Mouse (Mus musculus): ENCODE measurements around the gene Dync1li2. TPM values are rescaled to one million over a fixed set of nuclear protein-coding genes. Genes with fewer than 3 reads are reported as not detected.

The Dync1li2 gene
- 106 and 111 TPM in 2 replicates for polyA plus RNA-seq (2012; rRNA removed)

DNA sequence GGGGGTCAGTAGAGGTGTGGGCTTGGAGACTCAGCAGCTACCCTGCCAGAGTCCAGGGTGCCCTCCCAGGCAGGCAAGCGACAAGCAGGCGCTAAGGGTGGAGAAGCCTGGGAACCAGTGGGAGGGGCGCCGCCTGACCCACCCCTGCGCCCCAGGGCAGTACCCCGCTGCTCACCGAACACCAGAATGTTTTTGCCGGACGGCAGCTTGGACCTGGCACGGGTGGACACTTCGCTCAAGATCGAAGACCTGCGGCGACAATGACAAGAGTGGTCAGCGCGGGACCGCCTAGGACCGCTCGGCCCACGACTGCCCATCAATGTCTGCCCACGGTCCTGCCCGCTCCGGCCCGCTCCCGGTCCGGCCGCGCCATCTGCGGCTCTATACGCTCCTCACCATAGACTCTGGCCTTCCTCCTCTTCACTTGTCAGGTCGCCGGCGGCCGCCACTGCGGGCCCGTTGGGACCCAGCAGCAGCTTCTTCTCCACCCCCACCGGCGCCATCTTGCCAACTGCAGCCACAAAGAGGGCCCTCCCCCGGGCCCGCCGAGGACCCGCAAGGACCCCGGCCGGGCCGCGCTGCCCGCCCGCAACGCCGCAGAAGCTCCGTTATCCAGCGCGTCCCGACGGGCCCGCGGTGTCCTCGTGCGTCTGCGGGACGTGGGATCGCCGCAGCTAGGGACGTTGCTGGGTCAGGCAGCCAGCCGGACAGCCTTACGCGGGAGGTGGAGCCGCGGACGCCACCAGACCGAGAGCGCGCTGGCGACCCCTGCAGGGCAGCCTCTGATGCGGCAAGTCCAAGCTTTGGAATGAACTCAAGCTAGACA is at the start of gene Dync1li2:
Gene Dync1li2, minus strand, starts transcription at position 749 of the 826 bp plus-strand sequence.

DNA sequence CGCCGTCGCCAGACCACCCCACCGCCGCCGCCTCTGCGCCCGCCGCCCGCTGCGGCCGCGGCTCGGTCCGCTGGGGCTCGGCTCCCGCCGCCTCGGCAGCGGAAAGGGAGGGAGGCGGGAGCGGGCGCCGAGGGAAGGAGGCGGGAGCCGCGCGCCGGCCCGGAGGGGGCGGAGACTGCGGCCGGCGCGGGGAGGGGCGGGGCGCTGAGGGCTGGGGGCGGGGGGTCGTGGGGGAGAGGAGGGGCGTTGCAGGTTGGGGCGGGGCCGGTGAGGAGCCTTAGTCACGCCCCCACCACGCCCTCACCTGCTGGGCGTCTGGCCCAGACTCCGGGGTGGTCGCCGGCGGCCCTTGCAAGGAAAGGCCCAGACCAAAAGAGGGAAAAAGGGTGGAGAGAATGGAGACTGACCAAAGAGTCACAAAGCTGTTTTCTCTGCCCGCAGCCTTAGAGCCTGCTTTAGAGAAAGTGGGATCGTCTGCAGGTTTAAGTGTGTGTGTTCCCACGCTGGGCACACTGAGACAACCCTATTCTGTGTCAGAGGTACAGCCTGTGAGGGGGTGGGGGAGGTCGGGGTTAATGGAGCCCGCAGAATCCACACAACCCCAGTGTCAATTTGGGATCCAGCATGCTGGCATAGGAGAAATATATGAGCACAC is 47.0 kb downstream of the Dync1li2 start, which contains the start of gene Cmtm4:
Gene Cmtm4, minus strand, starts transcription at position 105 of the 655 bp plus-strand sequence.

Other genes with a start within 250 kb of the Dync1li2 start
- 35.7 and 37.4 TPM in 2 replicates for gene Tk2, start 194.5 kb downstream of the Dync1li2 start, polyA plus RNA-seq (2012; rRNA removed)
- gene Cklf, start 192.2 kb downstream of the Dync1li2 start, polyA plus RNA-seq (2012; rRNA removed), result 47.6 and 48.8 TPM in 2 replicates
- gene Cmtm2a, start 149.9 kb downstream of the Dync1li2 start, polyA plus RNA-seq (2012; rRNA removed), result not detected in 2 replicates
- gene Gm45711, start 133.0 kb downstream of the Dync1li2 start, polyA plus RNA-seq (2012; rRNA removed), result not detected in 2 replicates
- gene Cmtm1, start 132.9 kb downstream of the Dync1li2 start, polyA plus RNA-seq (2012; rRNA removed), result not detected in 2 replicates
- gene Gm11020, start 121.5 kb downstream of the Dync1li2 start, polyA plus RNA-seq (2012; rRNA removed), result not detected in 2 replicates
- gene Cmtm2b, start 120.8 kb downstream of the Dync1li2 start, polyA plus RNA-seq (2012; rRNA removed), result not detected in 2 replicates
- gene Cmtm3, start 103.6 kb downstream of the Dync1li2 start, polyA plus RNA-seq (2012; rRNA removed), result 49.4 and 80.1 TPM in 2 replicates
- gene Cmtm4, start 47.2 kb downstream of the Dync1li2 start, polyA plus RNA-seq (2012; rRNA removed), result 17.2 and 17.3 TPM in 2 replicates
- 0.30 and 0.37 TPM in 2 replicates for gene Terb1, start 66.9 kb upstream of the Dync1li2 start, polyA plus RNA-seq (2012; rRNA removed)
- gene Nae1, start 91.6 kb upstream of the Dync1li2 start, polyA plus RNA-seq (2012; rRNA removed), result 94.2 and 94.3 TPM in 2 replicates
- 1.2 and 1.4 TPM in 2 replicates for gene Car7, start 91.6 kb upstream of the Dync1li2 start, polyA plus RNA-seq (2012; rRNA removed)
- 6.6 and 7.2 TPM in 2 replicates for gene Pdp2, start 148.4 kb upstream of the Dync1li2 start, polyA plus RNA-seq (2012; rRNA removed)
- gene Cdh16, start 181.3 kb upstream of the Dync1li2 start, polyA plus RNA-seq (2012; rRNA removed), result not detected in 2 replicates
- 2.3 and 5.8 TPM in 2 replicates for gene Rrad, start 188.3 kb upstream of the Dync1li2 start, polyA plus RNA-seq (2012; rRNA removed)
- gene Ciao2b, start 198.9 kb upstream of the Dync1li2 start, polyA plus RNA-seq (2012; rRNA removed), result 88.1 and 94.9 TPM in 2 replicates